In the genomic region with DNA sequence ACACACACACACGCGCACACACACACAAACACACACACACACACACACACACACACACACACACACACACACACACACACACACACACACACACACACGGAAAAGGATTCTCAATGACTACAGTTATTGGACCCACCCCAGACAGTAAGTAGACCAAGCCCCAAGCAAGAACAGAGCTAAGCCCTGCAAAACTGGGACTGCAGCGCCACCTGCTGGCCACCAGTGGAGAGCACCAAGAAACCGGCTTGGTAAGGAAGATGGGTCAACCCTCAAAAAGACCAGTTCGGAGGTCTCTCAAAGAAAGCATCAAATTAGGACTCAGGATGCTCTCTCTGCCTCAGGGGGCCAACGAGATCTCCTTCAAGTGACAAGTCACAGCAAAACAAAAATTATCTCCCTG, we compare ENCODE assay signal across 9 mouse cellular contexts. TPM values are rescaled to one million over a fixed set of nuclear protein-coding genes. Genes with fewer than 3 reads are reported as not detected.
DNase-seq lines count a peak whose midpoint lies in the region; TF ChIP-seq lines count a peak whose summit lies in the region.
"Had no signal": no experiment of that assay in that cellular context is flagged by ENCODE, and none has a peak within 500 bp of the region (broad histone marks: within the 10 kb centered on the region; RNA-seq: fewer than 3 reads in every experiment).

No protein-coding gene starts in this region.

- H3ac ChIP-seq in C2C12 (ENCODE audit: control insufficient read depth, insufficient read length, low read depth) = no peak overlapping the region

- TF ChIP-seq CTCF in C2C12 (IDR thresholded peaks at IDR 0.05; ENCODE audit: control insufficient read depth, insufficient read depth, insufficient read length) = peak; percentile 64
- TF ChIP-seq CTCF in gastrocnemius, adult 2 months (IDR thresholded peaks at IDR 0.05) = peak; percentile 73

- peak; percentile 57 for DNase-seq in WW6 (ENCODE audit: low read depth, low spot score)
- DNase-seq in cerebellum, postnatal 4 days (ENCODE audit: low spot score in 2 of 2) = peak; percentile 80 to 88
- peak; percentile 49 for DNase-seq in gastrocnemius, adult 2 months
- peak; percentile 30 to 75 for DNase-seq in layer of hippocampus, adult 18-20 months (ENCODE audit: low spot score in 2 of 2)
- peak; percentile 66 for DNase-seq in lung, postnatal 10 days
- peak; percentile 93 for DNase-seq in retina, embryonic 14.5 days (ENCODE audit: low spot score)
- DNase-seq in thymus, postnatal 4 days = peak; percentile 78

- no peaks in the 10 kb centered on the region for H3K79me2 ChIP-seq in C2C12 (ENCODE audit: control insufficient read depth, insufficient read depth)

- H3K36me3 ChIP-seq in C2C12 (ENCODE audit: control insufficient read depth, insufficient read depth) = no peaks in the 10 kb centered on the region
- H3K36me3 ChIP-seq: limb, embryonic 12.5 days had no signal

- intact Hi-C loops in gastrocnemius, adult 2 months (cut with DNase I) = no loop called here

- peaks cover 42% of the 10 kb centered on the region for H3K27me3 ChIP-seq in C2C12 (ENCODE audit: control insufficient read depth, insufficient read depth, insufficient read length)

- no peak overlapping the region for H3K4me3 ChIP-seq in C2C12 (ENCODE audit: insufficient read depth, poor library complexity, severe bottlenecking)
- no peak overlapping the region for H3K4me3 ChIP-seq in gastrocnemius, adult 2 months
- H3K4me3 ChIP-seq: limb, embryonic 12.5 days had no signal

- H3K79me3 ChIP-seq in C2C12 (ENCODE audit: low read depth) = no peaks in the 10 kb centered on the region

- H3K27ac ChIP-seq in gastrocnemius, adult 2 months = no peak overlapping the region
- H3K27ac ChIP-seq: limb, embryonic 12.5 days had no signal

TF ChIP-seq in C2C12, 6 proteins besides CTCF, POLR2A, EP300 and RAD21:
- TF ChIP-seq USF1 (IDR thresholded peaks at IDR 0.05; ENCODE audit: low read depth) (no peak), MYOG (IDR thresholded peaks at IDR 0.05; ENCODE audit: control insufficient read depth, extremely low read depth, insufficient read length) (no peak), MAX (IDR thresholded peaks at IDR 0.05) (no peak), FOSL1 (IDR thresholded peaks at IDR 0.05; ENCODE audit: insufficient read depth, low read length, poor library complexity, severe bottlenecking) (no peak), MYOD1 (IDR thresholded peaks at IDR 0.05; ENCODE audit: control insufficient read depth, insufficient read length, low read depth) (no peak), CEBPB (IDR thresholded peaks at IDR 0.05; ENCODE audit: low read depth) (no peak)

RNA-seq across cellular contexts. Expression of gene Csf3r, which starts 34.2 kb away (rescaled TPM):
- polyA plus RNA-seq in C2C12 (2012; fragmentation: generic; extraction: Trizol) = not detected
- under 1 TPM; 0.17 to 0.26 TPM for total RNA-seq in gastrocnemius, adult 2 months (2021)
- 1 to 10 TPM; 3.8 to 6.2 TPM for total RNA-seq in layer of hippocampus, adult 18-20 months (2021)

RNA-seq across cellular contexts. Expression of gene Mrps15, which starts 56.6 kb away (rescaled TPM):
- 82.9 TPM for polyA plus RNA-seq in C2C12 (2012; fragmentation: generic; extraction: Trizol)
- total RNA-seq in gastrocnemius, adult 2 months (2021) = 10 to 100 TPM; 72.3 to 86.8 TPM
- total RNA-seq in layer of hippocampus, adult 18-20 months (2021) = 10 to 100 TPM; 47.9 to 49.8 TPM
